Mouse (Mus musculus) bone marrow, adult 2 months (tissue): ENCODE measurements around the gene Xpo4. TPM values are rescaled to one million over a fixed set of nuclear protein-coding genes. Genes with fewer than 3 reads are reported as not detected.

Experiments
- H3K27ac ChIP-seq: fragments of 200-500 bp; 2 replicates; pipeline ENCODE4 v1.5.1; 2012; ENCODE audit warnings: low read depth, mild to moderate bottlenecking, control low read depth, inconsistent platforms, low read length; ENCODE audit not compliant: control insufficient read depth, poor library complexity, insufficient read depth
- H3K4me1 ChIP-seq: fragments of 200-500 bp; 2 replicates; pipeline ENCODE4 v1.6.1; 2011; ENCODE audit warnings: low read length; ENCODE audit not compliant: control insufficient read depth, insufficient read depth
- H3K4me3 ChIP-seq: fragments of 200-500 bp; replicated peaks from 2 replicates; pipeline ENCODE3; 2011; ENCODE audit warnings: mild to moderate bottlenecking, low read depth, low read length, control low read depth; ENCODE audit not compliant: control insufficient read depth
- CTCF ChIP-seq: fragments of 200-500 bp; IDR thresholded peaks from 2 replicates; pipeline ENCODE4 v1.5.1; 2011; ENCODE audit warnings: low read length, control low read depth; ENCODE audit not compliant: control insufficient read depth, insufficient read depth
- POLR2A ChIP-seq: fragments of 200-500 bp; IDR thresholded peaks from 2 replicates; pipeline ENCODE4 v1.6.1; 2011; ENCODE audit warnings: low read depth, mild to moderate bottlenecking, control low read depth, low read length, borderline replicate concordance; ENCODE audit not compliant: control insufficient read depth
- WGBS: fragments of 180-500 bp; shearing (Covaris S2); methylation state at CpG from one replicate; pipeline ENCODE4 v1.1.7; 2018; 5-methylcytosine and 5-hydroxymethylcytosine counted together
- polyA plus RNA-seq: library from polyadenylated mRNA; stranded (reverse); fragments of >200 nt; gene quantifications from 2 replicates; pipeline ENCODE4 v1.2.4, GENCODE M21; 2011; ENCODE audit warnings: low replicate concordance; ENCODE audit not compliant: missing spikeins, insufficient read depth, insufficient read length

Xpo4 gene
- polyA plus RNA-seq, 1 experiment: 10.1 TPM

DNA sequence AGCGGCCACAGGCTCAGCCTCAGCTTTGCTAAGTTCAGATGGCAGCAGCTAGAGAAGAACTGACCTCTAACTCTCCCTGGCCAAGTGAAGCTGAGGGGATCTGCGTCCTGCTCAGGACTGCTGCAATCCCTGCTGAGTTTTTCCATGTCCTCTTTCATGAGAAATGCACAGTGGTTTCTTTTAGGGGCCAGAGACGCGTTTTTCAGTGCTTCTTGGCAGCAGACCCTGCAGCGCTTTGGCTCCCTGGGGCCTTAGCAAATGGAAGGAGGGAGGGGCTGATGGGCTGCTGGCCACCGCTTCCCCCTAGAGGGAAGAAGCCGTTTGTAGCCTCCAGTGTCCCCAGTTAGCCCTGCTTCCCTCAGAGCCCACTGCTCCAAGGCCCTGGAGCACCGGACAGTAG lies 130.3 kb downstream of the Xpo4 start:
- TF ChIP-seq POLR2A (no peak), CTCF (no peak)
- Histone ChIP-seq H3K27ac (no peak overlapping the region), H3K4me1 (peaks cover 6% of the 10 kb centered on the region), H3K4me3 (no peak overlapping the region)
- 49% methylated on average over 8 of the region's 8 CpGs for WGBS

DNA sequence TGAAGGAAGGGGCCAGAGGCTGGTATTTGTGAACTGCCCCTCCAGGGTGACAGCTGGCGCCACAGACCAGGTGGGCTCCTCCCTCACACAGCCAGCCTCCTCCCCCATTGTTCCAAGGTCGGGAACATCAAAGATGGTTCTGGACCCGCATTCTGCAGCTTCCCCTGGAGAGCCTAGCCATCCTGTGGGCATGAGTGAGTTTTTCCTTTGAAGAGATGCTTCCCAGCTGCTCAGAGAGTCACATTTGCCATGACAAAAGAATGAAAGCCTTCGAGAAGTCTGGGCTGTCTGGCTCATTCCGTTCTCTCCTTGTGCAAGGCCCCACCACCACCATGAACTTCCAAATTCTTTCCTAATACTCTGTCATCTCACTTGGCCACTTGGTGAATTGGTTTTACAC lies 130.9 kb downstream of the Xpo4 start:
- TF ChIP-seq POLR2A: no peak
- Histone ChIP-seq H3K4me1 (peaks cover 6% of the 10 kb centered on the region), H3K27ac (no peak overlapping the region), H3K4me3 (no peak overlapping the region)
- 67% methylated on average over 5 of the region's 5 CpGs for WGBS

DNA sequence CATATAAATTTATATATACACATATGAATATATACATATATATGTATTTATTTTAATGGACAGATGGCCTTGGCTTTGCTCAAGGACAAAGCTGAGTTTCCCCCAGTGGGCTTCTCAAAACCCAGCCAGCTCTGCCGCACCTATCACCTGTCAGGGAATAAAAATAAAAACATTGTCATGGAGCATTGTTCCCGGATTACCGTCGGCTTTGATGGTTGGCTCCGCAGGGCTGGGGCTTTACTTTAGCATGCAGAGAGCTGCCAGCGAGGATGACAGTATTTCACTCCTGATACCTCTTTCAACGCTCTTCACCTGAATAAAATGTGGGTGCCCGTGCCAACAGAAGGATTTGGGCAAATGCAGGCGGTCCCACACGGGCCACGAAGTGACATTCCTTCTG lies 131.4 kb downstream of the Xpo4 start:
- TF ChIP-seq POLR2A (no peak), CTCF (no peak)
- Histone ChIP-seq H3K4me3 (no peak overlapping the region), H3K4me1 (peaks cover 6% of the 10 kb centered on the region), H3K27ac (no peak overlapping the region)
- WGBS: 85% methylated on average over 11 of the region's 11 CpGs

- Histone ChIP-seq H3K4me3 (no peak overlapping the region), H3K4me1 (peaks cover 2% of the 10 kb centered on the region), H3K27ac (no peak overlapping the region)
- WGBS: 54% methylated on average over 3 of the region's 3 CpGs
- TF ChIP-seq CTCF (peak; percentile 73), POLR2A (no peak)
These were observed 132.0 kb downstream of the Xpo4 start for GRCm38 (mm10) chr14:57533214-57533613.

- Histone ChIP-seq H3K4me1 (no peaks in the 10 kb centered on the region; the same call in none of the 2 replicates), H3K27ac (no peak overlapping the region), H3K4me3 (no peak overlapping the region)
- TF ChIP-seq POLR2A (no peak), CTCF (no peak)
- WGBS: 81% methylated on average over 3 of the region's 3 CpGs
These were observed 132.7 kb downstream of the Xpo4 start for GRCm38 (mm10) chr14:57532577-57532976.

DNA sequence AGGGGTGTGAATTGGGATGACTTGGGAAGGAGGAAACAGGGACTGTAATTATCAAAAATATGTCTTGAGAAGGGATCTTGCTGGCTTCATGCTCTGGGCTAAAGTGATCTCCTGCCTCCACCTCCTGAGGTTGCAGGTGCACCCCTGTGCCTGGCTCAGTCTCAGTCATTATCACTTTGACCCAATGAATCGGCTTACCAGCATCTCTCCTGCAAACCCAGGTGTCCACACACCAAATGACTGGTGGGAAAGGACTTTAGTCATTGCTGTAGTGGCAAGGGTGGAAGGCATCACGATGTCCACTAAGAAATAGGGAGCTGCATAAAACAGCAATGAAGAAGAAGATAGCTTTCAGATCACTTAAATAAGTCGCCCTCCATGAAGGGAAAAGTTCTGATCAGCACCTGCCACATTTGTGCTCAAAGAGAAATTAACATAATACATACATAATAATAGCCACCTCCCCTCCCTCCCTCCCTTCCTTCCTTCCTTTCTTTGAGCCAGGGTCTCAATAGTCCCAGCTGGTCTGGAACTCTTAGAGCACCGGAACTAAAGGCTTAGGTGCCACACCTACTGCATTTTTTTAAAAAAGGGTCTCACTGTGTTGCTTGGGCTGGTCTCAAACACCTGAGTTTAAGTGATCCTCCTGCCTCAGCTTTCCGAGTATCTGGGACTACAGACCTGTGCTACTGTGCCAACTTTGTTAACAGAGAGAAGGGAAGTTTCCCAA lies 135.3 kb downstream of the Xpo4 start:
- WGBS: 34% methylated on average over 5 of the region's 5 CpGs
- Histone ChIP-seq H3K27ac (no peak overlapping the region), H3K4me1 (no peaks in the 10 kb centered on the region; the same call in none of the 2 replicates), H3K4me3 (no peak overlapping the region)
- TF ChIP-seq CTCF (no peak), POLR2A (no peak)

- Histone ChIP-seq H3K27ac (no peak overlapping the region), H3K4me3 (no peak overlapping the region), H3K4me1 (no peaks in the 10 kb centered on the region; the same call in none of the 2 replicates)
- WGBS: 20% methylated on average over 10 of the region's 10 CpGs
- TF ChIP-seq POLR2A: no peak
- TF ChIP-seq CTCF: no peak
These were observed 136.0 kb downstream of the Xpo4 start for GRCm38 (mm10) chr14:57529086-57529785.

GRCm38 (mm10) chr14:57527598-57527997 lies 137.6 kb downstream of the Xpo4 start:
- H3K4me1 ChIP-seq: no peaks in the 10 kb centered on the region; the same call in none of the 2 replicates
- H3K4me3 ChIP-seq: no peak overlapping the region
- 51% methylated on average over 2 of the region's 2 CpGs for WGBS
- H3K27ac ChIP-seq: no peak overlapping the region
- TF ChIP-seq POLR2A: no peak
- no peak for TF ChIP-seq CTCF

Other genes with a start within 250 kb of the Xpo4 start
- 0.99 and 3.9 TPM in 2 replicates for gene Ift88, start 241.4 kb downstream of the Xpo4 start, polyA plus RNA-seq
- gene Il17d, start 140.7 kb downstream of the Xpo4 start, polyA plus RNA-seq: 2.0 and 2.4 TPM in 2 replicates
- 6.0 and 7.6 TPM in 2 replicates for gene Eef1akmt1, start 93.8 kb downstream of the Xpo4 start, polyA plus RNA-seq
- not detected in 2 replicates for gene Gm49361, start 80.7 kb upstream of the Xpo4 start, polyA plus RNA-seq
- 6.1 and 10.6 TPM in 2 replicates for gene Lats2, start 93.0 kb upstream of the Xpo4 start, polyA plus RNA-seq
- gene Sap18, start 132.8 kb upstream of the Xpo4 start, polyA plus RNA-seq: 75.0 and 138 TPM in 2 replicates
- gene Ska3, start 160.8 kb upstream of the Xpo4 start, polyA plus RNA-seq: 8.3 and 14.0 TPM in 2 replicates
- 41.3 and 54.3 TPM in 2 replicates for gene Mrpl57, start 160.8 kb upstream of the Xpo4 start, polyA plus RNA-seq
- 3.7 and 9.3 TPM in 2 replicates for gene Zdhhc20, start 224.8 kb upstream of the Xpo4 start, polyA plus RNA-seq